Mouse (Mus musculus) gastrocnemius, postnatal 14 days (tissue): Measurements from ENCODE around the gene Olfr157. TPM values are rescaled to one million over a fixed set of nuclear protein-coding genes. Genes with fewer than 3 reads are reported as not detected.

ENCODE experiments used
- DNase-seq: peaks from one replicate; pipeline ENCODE4 v3.0.0; 2021; ENCODE audit warnings: mixed read lengths
- intact Hi-C: fragments of 180-260 bp; cut with DNase I; formaldehyde crosslinking; loops from one replicate; pipeline ENCODE4 v1.15.1; 2025; ENCODE audit warnings: low total_unique reads
- long read RNA-seq, 2 experiments: library from polyadenylated mRNA; stranded (forward); transcript quantifications; one replicate each; pipeline ENCODE4 v2.0.0; 2021
- total RNA-seq, 2 experiments: library from RNA; stranded (reverse); gene quantifications; 2 replicates each; pipeline ENCODE4 v1.2.3; 2021

The Olfr157 gene
- total RNA-seq = not detected
- long read RNA-seq, experiment 1 = 0 reads
- long read RNA-seq, experiment 2 = 0 reads

DNA sequence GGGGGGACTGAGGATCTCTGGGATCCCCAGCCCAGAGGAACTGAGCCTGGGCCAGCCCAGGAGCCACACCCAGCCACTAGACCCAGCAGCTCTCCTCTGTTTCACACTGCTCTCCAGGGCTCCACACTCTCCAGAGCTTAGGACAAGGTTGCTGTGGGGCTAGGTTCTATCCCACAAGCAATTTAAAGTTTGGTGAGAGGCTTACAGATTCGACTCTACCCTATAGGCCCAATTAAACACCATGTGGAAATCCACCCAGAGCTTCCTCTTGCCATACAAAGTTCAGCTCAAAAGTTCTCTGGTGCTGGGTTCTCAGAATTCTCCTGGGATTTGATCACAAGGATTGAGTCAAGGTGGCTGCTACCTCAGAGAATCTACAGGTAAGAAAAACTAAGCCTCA, at the start of gene Olfr157:
Olfr157 (minus strand) TSS at position 101 of the 400 bp plus-strand sequence.
- intact Hi-C loops = no loop called here
- DNase-seq = no peak

DNA sequence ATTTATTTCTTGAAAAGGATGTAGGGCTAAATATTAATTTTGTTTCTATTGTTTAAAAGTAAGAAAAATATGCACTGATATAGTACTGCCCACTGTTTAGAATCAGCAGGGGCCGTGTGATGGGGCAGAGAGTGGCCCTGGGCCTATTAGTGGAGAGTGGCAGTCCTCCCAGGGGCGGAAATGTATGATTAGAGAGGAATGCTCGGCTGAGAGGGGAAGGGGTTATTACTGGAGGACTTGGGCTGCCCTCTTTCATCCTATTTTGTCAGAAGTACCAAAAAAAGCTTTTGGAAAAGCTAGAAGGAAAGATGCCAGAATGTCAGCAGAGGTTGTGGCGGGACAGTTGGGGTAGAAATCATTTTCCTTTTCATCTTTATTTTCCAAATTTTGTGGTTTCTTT, 44.2 kb upstream of the Olfr157 start:
- intact Hi-C loops = no loop called here
- no peak for DNase-seq

DNA sequence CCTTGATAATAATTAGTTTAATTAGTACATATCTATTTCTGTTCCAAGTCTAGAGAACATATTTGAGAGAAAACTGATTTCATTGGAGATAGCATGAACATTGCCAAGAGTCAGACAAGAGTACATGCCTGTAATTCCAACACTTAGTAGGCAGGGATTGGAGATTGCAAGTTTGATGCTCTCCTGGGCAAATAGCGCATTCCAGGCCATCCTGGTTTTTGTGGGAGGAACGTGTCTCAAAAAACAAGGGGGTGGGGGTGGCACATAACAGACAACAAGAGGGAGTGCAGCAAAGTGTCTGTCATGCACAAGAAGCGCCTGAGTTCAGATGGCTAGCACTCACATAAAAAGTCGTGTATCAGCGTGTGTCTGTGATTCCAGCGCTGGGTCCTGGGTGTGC, 39.6 kb upstream of the Olfr157 start:
- intact Hi-C loops = no loop called here
- no peak for DNase-seq

DNA sequence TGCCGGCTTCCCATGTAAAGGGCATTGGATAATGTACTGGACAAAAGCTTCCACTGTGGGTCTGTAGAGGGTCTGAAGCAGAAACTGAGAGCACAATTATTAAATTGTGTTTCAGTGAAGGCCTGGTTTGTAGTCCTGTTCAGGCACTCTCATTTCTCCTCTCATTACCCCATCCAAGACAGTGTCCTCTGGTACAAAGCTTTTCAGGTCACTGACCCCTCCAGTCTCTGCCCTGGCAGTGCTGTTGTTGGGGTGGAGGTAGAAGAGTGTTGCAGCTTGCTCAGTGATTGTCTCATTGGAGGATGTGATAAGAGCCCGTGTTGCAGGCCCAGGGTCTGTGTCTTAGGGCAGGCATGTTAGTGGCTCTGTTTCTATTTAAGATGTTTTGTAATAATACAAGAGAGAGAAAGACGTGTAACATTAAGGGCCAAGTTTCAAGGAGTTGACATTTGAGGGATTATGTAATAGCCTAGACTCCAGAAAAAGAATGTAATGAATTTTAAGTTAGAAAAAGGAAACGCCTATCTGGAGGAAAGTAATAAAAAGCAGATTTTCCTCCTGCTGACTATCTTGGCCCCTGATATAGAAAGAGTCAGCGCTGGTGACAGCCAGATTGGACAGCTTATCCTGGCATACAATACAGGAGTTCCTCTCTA, 38.2 kb upstream of the Olfr157 start:
- intact Hi-C loops = no loop called here
- no peak for DNase-seq

DNA sequence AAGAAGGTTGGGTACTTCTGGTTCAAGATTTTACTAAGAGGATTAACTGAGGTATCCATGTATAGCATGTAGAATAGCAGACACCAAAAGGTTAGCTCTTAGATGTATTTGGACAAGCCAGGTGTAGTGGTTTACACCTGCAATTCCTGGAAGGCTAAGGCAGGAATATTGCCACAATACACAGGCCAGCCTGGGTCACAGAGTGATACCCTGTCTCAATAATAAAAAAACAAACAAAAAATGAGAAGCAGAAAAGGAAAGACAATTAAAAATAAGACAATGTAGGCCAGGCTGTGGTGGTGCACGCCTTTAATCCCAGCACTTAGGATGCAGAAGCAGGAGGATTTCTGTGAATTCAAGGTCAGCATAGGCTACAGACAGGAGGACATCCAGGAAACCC, 37.2 kb upstream of the Olfr157 start:
- intact Hi-C loops = no loop called here
- DNase-seq = no peak

DNA sequence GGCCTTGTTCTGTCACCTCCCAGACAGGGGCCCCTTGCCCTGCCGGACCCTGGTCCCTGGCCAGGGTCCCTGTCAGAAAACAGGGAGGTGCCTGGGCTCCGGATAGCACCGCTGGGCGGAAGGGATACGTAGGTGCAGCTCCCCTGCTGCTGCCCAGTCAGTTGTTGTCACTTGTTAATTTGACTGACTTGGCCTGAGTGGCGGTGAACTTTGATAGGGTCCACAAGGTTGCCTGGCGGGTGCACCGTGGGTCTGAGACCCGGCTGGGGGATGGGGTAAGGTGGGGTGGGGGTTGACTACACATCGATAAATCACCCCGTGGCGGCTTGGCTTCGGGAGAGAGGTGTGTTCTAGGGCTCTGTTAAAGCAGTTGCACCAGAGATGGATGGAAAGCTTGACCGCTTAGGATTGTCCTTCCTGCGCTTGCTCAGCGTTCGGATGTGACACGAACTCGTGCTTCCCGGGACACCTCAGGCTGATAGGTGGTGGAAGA, 36.0 kb upstream of the Olfr157 start:
- DNase-seq = peak; percentile 9
- intact Hi-C loops = no loop called here

DNA sequence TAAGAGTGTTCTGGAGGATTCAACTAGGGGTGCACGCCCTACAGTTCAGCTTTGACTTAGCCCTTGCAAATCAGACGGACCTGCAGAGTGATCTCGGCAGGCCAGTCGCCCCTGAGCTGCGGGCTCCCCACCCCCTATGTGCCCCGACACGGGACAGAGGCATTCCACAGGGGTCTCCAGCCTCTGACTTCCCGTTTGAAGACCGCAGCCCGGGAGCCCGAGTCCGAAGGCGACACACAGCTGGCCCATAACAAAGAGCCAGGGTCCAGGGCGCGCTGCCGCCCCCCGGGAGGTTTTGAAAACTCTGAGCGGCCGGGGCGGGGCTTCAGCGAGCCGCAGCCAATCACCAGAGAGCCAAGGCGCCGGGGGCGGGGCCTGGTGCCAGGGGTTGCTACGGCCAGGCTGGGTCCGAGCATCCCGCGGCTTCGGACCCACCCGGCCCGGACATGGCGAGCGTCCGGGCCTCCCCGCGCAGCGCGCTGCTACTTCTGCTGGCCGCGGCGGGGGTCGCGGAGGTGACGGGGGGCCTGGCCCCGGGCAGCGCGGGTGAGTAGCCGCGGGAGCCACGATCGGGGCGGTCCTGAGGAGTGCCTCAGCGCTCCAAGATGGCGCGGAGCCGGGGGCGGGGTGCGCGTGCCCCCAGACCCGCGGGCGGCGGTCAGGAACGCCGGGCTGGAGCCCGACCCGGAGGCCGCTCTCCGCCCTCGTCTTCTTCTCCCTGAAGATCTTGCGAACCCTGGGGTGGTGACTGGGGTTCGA, 35.3 kb upstream of the Olfr157 start, which contains the start of gene Reck:
Reck (plus strand) TSS at position 371 of the 759 bp plus-strand sequence.
- DNase-seq = peak; percentile 88
- intact Hi-C loops = no loop called here

DNA sequence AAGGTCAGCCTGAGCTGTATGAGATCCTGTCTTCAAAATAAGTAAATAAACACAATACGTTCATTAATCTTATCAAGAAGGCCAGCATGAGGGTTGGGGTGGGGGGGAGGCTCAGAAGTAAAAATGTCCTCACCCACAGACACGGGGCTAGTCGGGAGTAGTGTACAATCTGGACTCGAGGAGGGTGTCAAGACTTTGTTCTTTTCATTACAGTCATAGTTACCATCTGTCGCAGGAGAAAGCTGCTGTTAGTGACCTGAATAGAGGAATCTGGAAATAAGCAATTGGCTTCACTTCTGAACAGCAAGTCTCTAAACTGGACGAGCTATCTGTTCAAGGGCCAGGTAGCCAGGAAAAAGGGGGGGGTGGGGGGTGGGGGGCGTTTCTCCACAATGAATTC, 34.5 kb upstream of the Olfr157 start:
- DNase-seq = no peak
- intact Hi-C loops = no loop called here

DNA sequence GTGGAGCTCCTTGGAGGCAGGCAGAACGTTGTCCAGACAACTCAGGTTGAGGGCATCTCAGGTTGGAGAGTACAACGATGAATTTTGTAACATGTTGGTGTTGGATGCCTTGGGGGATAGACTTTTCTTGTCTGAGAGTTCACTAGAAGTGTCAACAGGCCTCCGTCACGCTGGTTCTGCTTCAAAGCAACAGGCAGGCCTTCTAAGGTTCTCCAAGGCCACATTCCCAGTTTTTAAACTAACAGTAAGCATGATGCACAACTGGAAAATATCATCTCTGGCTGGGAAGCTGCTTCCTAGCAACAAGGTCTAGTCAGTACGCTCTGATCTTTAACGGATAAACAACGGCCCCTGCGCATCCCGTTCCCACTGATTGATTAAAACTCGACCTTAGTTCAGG, 29.8 kb upstream of the Olfr157 start:
- intact Hi-C loops = no loop called here
- DNase-seq = no peak

DNA sequence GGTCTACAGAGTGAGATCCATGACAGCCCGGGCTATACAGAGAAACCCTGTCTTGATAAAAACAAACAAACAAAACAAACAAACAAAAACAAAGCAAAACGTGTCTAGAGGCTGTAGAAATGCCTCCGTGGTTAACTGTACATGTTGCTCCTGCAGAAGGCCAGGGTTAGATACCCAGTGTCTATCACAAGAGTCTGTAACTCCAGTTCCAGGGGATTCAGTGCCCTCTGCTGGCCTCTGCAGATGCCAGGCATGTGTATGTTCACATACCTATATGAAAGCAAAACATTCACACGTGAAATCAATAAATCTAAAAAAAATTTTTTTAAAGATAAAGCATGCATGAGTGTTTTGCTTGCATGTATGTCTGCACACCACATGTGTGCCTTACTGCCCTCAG, 23.3 kb upstream of the Olfr157 start:
- intact Hi-C loops = loop anchor here (5.0 kb wide), 1 partner anchor 101 kb away; no protein-coding TSS in a partner anchor
- no peak for DNase-seq

DNA sequence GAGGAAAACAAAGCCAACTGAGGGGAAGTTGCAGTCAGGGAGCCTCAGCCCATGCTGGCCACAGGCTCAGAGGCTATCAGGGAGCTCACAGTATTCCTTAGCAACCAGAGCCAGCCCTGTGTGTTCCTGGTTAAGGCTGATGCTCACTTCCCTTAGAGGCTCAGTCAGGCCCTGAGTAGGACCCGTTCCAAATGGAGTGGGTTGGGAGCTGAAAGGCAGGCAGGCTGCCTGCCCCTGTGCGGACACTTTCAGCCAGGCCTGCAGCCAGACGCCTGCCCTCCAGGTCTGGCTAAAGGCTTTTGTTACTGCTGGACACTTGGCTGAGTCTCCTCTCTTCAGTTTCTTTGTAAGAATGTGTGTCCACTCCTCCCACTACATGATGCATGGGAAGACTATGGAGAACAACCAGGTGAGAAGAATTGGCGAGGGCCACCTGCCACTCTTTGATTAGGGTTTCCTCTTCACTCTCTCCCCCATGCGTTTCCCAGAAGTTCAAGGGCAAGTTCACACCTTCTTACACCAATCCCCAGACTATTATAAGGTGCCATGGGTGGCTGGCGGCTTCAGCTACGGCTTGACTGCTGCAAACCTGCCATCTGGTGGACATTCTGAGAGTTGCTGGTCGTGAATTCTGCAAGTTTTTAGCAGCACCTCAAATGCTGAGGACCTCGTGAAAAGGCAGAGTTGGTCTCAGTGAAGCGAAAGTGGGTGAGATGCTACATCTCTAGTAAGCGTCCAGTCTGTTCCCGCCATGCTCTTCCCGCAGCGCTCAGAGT, 20.9 kb upstream of the Olfr157 start:
- intact Hi-C loops = loop anchor here (5.0 kb wide), 1 partner anchor 99 kb away; no protein-coding TSS in a partner anchor
- peak; percentile 56 for DNase-seq

DNA sequence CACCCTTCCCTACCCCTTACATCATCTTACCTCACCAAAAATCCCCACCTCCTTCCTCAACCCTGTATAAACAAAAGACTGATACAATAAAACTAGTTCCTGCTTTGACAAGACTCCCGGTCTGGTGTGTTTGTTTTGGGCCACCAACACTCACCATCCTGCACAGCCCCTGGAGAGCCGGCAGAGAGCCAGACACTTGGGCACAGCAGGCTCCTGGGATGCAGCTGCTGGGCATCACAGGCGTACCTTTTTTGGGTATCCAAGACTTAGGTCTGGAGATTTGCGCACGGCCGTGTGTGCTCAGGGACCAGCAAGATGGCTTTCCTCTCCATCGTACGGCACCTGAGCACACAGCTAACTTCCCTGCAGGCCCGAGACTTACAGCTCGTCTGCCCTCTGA, 19.9 kb upstream of the Olfr157 start:
- intact Hi-C loops = loop anchor here (5.0 kb wide), 1 partner anchor 98 kb away; no protein-coding TSS in a partner anchor
- DNase-seq = no peak

DNA sequence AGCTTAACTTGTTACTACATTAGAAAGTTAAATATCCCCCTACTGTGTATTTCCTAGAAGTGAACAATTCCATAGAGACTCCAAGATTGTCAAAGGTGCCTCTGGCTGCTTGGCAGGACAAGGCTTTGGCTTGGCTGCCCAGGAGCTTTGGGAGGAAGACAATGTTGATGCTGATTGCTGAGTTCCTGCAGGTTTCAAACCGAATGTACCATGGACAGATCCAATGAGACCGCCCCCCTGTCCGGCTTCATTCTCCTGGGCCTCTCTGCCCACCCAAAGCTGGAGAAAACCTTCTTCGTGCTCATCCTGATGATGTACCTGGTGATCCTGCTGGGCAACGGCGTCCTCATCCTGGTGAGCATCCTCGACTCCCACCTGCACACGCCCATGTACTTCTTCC, 14.1 kb upstream of the Olfr157 start:
- intact Hi-C loops = no loop called here
- DNase-seq = no peak

DNA sequence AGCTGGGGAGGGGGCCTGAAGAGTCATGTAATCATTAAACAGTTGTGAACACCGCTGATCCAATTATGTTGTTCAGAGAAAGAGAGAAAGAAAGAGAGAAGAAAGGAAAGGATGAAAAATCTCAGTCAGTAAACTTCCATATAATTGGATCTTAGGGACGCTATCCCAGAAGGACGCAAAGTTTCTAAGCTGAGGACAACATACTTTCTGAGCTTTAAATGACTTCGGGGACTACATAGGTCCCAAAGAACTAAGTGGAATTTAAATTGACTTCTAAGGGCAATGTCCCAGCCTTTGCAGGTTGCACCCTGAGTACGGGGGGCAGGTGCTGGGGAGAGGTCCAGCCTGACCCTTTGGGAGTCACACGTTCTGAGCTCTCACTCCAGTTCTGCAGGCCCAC, 11.3 kb upstream of the Olfr157 start, which contains the start of gene Olfr155:
Olfr155 (plus strand) TSS at position 301 of the 400 bp plus-strand sequence.
- intact Hi-C loops = no loop called here
- no peak for DNase-seq

DNA sequence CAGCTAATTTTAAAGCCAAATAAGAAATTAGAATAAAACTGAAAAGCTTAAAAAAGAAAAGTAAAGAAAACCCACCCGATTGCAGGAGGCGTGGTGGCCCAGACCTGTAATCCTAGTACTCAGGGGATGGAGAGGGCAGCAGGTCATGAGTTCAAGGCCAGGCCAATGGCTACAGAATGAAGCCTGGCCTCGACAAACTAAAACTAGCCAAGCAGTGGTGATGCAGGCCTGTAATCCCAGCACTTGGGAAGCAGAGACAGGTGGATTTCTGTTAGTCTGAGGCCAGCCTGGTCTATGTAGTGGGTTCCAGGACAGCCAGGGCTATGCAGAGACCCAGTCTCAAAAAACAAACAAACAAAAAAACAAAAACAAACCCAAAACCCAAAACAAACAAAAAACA, 1.7 kb downstream of the Olfr157 start:
- no peak for DNase-seq
- intact Hi-C loops = no loop called here

DNA sequence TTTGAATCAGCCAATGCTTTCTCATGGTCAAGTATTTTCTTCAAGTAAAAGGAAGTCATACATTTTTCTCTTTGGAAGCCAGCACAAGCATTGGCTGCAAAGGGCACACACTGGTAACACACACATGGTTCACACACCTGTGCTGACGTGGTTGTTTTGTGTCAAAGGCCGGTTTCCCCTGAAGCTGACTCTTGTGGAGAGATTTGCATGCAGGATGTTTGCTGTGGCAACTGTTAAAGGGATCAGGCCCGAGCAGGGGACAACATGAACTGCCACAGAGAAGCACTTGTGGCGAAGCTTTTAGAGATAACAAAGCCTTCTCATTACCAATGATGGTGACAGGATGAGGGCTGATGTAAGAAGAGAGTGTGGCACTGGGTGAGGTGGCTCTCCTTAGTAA, 5.3 kb downstream of the Olfr157 start:
- intact Hi-C loops = no loop called here
- DNase-seq = no peak

DNA sequence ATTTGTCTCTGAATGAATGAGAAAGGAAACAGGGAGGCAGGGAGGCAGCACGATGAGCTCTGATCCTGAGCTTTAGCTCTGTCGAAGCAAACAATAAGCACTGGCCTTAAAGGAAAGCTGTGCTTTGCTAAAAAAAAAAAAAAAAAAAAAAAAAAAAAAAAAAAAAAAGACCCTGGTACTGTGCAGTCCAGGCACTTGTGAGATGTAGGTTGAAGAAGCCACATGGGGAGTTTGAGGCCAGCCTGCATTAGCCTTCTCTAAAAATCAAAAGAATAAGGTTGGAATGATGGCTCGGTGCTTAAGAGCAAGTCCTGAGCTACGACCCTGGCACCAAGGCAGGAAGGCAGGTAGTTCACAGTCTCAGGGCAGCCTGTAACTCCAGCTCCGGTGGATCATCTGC, 6.2 kb downstream of the Olfr157 start:
- DNase-seq = no peak

DNA sequence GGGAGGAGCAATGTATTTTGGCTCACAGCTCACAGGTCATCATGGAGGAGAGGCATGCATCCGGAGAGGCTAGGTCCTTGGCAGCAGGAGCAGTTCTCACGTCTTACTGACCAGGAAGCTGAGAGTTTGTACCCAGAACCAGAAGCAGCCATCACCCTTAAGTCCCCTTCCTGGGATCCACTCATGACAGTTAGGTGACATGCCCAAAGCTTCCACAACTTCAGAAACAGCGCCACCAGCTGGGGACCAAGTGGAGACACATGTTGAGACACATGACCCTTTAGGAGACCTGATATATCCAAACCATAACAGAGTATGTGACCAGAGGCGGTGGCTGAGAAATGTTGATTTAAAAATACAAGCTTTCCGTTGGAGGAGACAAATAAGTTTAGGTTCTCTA, 8.0 kb downstream of the Olfr157 start:
- DNase-seq = no peak
- intact Hi-C loops = no loop called here

More for the DNA sequence above, 6.2 kb downstream of the Olfr157 start:
- intact Hi-C loops = no loop called here

DNA sequence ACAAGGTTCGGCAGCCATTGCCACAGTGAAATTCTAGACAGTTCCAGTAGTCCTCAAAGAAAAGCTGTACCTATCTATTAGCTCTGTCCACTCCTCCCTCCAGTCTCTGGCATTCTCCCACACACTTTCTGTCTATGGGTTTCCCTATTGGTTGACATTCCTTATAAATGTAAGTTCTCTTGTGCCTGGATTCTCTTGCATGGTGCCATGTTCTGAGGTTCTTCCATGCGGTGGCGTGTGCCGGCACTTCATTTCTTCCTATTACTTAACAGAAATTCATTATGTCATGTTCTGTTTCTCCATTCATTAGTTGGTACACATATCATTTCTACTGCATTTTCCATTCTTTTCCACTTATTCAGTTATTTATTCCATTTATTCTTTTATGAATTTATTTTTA, 11.2 kb downstream of the Olfr157 start:
- intact Hi-C loops = no loop called here
- no peak for DNase-seq

DNA sequence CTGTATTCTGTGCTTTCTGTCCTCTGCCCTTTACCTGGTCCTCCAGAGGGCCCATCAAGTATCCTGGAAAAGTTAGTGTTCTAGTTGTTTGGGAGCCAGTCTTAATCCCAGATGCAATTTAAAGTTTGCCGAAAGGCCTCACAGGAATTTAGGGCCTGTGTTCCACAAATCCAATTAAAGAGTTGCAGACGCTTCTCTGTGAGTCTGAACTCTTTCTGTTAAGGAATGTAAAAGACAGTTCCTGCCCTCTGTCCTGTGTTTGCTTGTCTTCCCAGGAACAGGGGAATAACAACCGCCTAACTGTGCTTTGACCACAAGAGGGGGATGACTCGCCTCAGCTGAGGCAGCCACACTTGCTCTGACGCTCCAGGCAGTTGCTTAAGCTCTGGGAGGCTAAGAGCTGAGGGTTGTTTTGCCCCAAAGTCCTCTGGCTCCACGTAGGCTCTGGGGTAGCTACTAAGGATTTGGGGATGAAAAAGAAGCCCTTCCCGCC, 16.1 kb downstream of the Olfr157 start, which contains the start of gene Olfr156:
Olfr156 (minus strand) TSS at position 51 of the 493 bp plus-strand sequence.
- intact Hi-C loops = no loop called here
- DNase-seq = peak; percentile 27
